Mouse (Mus musculus): ENCODE measurements around the gene Ccdc183.

Gene Ccdc183

DNA sequence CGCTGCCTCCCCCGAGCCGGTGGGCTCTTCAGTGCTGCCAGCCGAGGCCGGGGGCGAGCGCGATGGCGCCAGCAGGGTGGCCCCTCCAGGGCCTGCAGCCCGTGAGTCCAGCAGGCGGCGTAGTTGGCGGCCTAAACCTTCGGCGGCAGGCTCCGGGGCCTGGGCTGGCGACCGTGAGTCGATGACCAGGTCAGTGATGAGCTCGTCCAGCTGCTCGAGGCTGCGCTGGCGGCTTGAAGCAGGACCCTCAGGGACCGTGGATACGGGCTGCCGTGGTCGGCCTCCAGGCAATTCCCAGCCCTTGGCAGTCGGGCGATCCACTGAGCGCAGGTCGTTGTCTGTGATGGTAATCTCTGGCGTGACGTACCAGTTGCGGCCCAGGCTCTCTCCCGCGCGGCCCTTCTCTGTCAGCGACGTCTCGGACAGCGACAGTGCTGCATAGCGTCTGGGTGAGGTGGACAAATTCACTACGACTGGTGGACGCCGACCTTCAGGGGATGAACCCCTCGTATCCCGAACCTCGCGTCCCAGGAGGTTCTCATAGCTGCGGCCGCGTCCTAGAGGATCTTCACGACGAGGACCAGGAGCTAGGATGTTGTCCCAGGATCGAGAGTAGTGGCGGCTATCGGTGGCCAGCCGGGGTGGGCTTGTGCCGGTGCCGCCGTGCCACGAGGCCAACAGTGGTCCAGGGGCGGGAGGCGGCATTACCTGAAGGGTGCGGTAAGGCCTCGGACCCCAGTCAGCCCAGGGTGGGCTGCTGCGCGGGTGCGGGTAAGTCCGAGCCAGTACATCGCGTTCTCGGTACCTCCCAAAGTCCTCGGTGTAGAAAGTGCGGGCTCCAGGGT lies 39.3 kb downstream of the Ccdc183 start:
- DNase-seq (ENCODE audit: low read depth, low spot score): no peak

DNA sequence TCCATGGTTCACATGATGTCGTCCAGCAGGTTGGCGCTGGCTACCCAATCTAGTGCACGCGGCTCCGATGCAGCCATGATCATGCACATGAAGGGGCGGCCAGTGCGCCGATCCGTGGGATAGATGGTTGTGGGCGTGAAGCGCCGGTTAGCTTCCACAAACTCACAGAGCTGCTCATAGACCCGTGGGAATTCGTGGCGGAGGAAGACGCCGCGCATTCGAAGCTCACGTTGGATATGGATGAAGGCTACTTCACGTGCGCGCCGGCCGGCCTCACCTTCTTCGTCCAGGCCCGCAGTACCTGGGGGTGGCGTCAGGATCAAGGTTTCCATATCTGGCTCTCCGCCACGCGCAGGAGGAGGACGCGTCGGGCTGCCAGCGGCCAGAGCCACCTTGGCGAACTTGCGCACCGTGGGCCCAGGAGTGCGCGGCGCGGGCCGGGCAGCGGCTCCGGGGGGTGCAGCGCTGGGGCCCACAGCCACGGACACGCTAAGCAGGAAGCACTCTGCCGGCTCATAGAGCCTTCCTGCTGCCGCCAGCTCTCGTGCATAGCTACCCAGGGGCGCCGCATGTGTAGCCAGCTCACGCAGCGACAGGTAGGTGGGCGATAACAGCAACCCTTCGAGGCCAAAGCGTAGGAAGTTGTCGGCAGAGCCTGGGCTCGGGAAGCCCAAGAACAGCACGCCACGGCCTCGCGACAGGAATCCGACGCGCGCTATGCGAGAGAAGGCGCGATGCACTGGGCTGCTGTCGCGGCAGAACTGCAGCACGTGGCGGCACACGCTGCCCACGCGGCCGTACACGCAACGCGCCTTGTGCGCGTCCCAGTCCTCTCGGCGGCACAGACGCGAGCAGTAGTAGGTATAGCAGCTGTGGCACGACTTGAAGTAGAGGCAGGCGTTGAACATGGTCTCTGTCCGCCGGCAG lies 40.2 kb downstream of the Ccdc183 start:
- no peak for DNase-seq (ENCODE audit: low read depth, low spot score)

DNA sequence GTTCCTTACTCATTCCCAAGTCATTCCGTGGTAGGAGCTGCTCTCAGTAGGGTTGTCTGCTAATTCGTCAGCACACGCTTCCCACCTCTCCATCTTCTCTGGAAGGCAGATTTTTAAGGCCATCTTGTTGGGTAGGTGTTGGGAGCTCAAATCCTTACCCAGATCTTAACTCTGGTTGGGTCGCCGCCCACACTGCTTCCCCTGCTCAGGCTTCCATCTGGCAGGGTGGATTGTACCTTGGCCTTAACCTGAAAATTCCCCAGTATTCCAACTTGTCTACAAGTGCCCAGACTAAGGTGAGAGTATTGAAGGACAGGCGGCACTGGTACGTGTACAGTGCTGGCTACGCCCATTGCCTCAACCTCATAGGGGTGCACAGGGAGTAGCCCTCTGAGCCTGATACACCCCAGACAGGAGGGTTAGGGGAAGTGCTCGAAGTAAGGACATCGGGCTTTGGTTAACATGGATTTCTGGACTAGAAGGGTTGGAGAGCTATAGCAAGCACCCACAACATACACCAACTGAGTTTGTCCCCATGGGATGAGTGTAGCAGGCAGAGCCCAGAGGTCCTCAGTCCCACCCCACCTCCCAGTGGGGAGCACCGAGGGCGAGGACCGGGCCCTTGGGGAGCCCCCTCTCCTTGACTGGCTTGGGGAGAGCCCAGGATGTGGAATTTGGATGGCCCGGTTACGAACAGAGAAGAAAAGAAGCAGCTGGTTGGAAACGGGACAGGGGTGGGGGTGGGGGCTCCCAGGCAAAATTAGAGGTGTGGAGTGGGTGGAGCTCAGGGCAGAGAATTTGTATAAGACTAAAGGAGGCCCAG lies 41.2 kb downstream of the Ccdc183 start:
- peak; percentile 71 for DNase-seq (ENCODE audit: low read depth, low spot score)

DNA sequence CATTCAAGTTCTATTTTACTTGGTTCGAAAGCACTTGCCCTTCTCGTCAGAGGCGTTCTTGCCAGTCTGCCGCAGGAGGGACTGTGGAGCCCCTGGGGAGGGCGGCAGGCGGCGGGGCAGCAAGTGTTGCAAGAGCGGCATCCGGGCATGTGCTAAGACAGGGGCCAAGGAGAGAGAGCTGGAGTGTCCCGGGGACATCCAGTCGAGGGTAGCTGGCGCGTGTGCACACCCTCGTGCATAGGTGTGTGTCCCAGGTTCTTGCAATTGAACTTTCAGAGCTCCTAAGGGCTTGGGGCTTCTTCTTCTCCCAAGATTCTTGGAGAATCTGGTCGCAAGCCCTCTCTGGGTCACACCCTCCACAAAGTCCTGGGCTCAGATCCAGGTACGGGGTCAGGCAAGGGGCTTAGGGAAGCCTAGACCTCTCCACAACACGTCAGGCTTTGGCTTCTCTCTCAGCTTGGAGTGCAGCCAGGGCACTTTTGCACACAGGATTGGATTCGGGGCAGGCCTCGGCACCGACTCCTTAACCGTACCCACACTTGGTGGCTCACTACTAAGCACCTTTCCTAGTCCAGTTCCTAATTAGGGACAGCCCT lies 41.9 kb downstream of the Ccdc183 start:
- DNase-seq (ENCODE audit: low read depth, low spot score): no peak

DNA sequence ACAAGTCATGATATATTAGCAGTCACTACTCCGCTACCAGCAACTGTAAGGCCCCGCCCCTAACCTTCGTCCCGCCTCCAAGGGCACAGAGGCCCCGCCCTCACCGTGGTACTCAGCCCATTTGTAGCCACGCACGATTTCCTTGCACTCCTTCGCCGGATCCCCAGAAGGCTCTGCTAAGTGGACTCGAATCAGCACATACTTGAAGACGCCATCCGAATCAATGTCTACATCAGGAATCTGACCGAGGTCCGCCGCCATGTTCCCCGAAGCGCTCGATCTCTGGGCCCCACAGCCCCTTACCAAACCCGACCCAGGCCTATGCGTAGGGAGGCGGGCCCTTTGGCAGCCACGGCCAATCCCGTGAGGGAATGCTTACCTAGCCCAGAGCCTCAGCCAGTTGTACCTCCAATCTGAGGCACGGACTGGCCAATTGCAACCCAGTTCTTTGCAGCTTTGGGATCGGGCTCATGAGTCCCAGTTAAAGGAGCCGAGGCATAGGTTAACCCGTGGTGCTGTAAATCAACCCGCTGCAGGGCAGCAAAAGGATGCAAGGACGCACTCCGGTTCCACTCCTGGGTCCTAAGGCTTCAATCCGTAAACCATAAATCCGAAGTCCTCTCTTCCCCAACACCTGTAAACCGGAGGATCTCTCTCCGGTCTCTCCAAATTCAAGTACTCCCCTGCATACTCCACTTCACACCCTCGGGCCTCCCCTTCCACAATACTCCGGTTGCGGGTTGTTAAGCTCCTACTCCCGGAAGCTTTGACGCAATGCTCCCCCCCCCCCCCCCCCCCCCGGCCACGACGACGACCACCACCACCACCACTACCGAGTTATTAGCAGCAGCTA lies 42.7 kb downstream of the Ccdc183 start, which contains the start of the genes Mamdc4 and Phpt1:
Gene Mamdc4, minus strand, starts transcription at position 267 of the 853 bp plus-strand sequence.
Gene Phpt1, minus strand, starts transcription at position 646 of the 853 bp plus-strand sequence.
- peak; percentile 98 for DNase-seq (ENCODE audit: low read depth, low spot score)

DNA sequence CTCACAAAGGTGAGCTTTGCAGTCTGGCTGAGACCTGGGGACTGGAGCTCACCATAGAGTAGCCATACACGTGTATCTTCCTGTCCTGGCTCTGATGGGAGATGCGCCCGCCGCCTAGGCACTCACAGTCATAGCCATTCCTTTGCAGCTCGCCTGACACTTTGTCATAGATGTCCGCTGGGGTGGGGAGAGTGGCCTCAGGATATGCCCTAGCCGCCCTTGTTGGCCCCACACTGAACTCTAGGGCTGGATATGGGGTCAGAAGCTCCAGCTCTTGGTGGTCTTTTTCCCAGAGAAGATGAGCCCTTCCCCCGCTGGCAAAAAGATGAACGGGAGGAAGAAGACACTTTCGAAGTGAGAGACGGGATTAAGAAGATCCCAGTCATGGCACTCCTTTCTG lies 43.3 kb downstream of the Ccdc183 start:
- no peak for DNase-seq (ENCODE audit: low read depth, low spot score)

DNA sequence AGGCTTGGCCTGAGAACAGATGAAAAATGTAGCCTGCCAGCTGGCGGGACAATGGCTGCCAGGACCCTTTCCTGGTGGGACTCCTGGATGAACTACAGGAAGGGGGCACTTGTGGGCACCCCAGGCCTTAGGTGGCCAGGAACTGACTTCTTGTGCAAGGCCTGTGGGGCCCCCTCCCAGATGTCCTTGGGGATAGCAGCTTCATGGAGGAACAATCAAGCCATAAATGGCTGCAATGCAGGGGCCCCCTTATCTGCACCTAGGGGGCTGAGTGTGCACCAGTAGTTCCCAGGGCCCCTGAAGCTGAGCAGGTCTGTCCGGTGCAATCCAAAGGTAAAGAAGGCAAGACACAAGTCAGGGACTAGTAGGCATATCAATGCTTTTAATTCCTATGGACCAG lies 44.4 kb downstream of the Ccdc183 start:
- no peak for DNase-seq (ENCODE audit: low read depth, low spot score)

DNA sequence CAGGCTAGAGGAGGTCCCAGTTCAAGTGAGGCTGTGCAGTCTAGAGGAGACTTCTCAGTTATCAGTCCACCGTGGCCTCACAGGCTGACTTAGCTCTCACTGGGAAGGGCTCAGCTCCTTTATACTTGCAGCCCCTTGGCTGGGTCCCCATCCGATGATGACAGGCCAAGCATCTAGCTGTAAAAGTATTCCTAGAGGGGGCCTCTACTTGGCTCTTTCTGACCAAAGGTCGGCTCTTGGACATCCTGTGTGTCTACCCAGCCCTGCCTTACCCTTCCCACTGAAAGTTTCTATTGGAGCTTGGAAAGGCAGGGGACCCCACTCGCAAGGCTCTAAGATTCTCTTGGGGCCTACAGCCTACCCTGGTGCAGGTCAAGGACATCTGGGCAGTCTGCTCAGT lies 46.3 kb downstream of the Ccdc183 start:
- DNase-seq (ENCODE audit: low read depth, low spot score): no peak

DNA sequence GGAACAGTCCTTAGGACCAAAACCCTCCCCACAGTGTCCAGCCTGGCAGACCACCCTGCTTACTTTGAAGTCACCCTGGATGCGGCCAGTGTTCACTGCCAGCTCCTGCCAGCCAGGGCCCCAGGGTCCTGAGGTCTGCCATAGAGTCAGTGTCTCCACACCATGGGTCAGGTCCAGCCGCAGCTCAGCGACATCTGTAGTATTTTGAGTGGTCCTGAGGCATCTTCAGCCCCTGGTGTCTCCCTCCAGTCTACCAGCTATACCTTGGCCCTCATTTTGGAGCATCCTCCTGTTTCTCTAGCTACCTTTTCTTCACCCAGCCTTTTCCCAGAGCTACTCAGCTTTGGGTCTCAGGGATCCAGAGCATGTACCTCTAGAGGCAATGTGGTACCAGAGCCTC lies 48.2 kb downstream of the Ccdc183 start:
- no peak for DNase-seq (ENCODE audit: low read depth, low spot score)

DNA sequence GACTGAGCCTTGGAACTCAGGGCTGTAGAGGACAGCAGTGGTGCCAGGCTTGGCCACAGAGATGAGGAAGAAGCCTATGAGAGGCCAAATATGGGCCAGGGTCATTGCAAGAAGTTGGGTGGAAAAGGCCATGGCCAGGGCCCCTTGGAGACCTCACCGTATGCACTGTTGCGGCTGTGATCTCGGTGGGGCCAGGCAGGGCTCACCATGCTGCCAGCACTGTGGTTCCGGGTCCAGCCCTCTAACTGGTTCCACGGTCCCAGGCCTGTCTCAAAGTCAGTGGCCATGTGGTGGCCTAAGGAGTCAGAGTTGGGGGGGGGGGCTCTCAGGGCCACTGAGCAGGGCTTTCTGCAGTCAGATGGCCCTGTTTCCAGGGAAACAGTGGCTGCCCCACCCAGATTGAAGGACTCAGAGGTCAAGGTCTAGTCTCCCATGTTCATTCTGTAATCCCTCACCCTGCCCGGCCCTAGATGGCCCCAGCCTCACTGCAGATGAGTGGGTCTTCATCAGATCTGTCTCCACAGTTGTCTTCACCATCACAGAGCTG lies 48.9 kb downstream of the Ccdc183 start:
- no peak for DNase-seq (ENCODE audit: low read depth, low spot score)

DNA sequence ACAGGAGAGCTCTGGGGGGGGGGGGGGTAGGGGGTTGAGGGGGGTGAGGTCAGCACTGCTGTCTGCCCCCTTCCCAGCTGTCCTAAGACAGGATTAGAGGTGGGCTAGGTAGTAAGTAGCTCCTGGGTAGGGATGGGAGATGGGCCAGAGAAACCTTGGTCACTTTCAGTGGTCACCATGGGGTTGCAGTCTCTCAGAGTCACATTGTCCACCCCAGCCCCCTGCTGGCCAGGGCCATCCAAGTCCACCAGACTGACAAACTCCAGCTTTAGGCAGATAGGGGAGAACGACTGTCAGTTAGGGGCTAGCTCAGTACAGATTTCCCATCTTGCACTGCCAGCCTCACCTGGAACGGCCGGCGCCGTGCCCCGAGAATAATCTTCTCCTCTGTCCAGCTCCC lies 50.9 kb downstream of the Ccdc183 start:
- no peak for DNase-seq (ENCODE audit: low read depth, low spot score)

DNA sequence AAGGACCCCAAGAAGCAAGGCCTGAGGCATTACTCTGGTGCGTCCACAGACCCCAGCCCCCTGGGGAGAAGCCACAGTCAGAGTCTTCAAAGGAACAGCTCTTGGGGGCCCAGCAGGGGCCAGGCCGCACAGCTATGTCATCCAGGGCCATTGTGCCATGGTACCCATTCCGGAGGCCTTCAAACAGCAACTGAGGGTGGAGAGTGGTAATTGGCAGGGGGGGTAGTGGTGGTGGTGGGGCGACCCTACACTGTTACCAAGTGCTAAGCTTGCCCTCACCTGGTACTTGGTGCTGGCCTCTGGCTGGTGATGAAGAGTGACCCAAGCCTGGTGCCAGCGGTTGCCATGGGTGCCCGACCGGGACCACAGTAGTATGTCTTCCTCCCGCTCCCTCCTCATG lies 51.7 kb downstream of the Ccdc183 start:
- DNase-seq (ENCODE audit: low read depth, low spot score): no peak

DNA sequence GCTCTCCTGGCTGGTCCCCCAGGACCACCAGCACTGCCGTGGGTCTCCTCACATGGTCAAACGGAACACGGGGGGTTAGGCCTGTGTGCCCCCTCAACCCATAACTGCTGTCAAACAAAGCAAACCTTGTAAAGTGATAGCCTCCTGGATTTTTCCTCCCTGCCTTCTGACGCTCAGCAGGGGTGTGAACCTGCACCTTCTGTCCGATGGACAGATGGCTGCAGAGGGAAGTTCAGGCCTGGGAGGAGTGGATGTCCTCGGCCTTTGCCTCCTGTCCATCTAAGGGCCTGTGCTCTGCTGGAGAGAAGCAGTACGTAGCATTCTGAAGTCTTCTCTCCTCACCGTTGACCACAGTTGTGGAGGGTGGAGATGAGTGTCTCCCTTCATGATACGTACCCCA lies 55.5 kb downstream of the Ccdc183 start:
- no peak for DNase-seq (ENCODE audit: low read depth, low spot score)

DNA sequence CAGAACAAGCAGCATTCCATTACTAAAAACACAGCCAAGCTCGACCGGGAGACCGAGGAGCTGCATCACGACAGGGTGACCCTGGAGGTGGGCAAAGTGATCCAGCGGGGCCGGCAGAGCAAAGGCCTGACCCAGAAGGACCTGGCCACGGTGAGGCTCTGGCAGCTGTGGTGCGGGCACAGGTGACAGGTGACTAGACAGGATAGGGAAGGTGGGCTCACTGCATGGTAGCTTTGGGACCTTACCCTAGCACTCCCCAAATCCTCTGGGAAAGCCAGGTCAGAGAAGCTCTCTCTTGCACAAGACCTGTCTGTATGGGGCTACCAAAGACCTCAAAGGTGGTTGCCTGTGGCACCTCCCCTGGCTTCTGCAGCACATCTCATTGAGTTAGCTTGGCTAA lies 56.9 kb downstream of the Ccdc183 start:
- DNase-seq (ENCODE audit: low read depth, low spot score): no peak

DNA sequence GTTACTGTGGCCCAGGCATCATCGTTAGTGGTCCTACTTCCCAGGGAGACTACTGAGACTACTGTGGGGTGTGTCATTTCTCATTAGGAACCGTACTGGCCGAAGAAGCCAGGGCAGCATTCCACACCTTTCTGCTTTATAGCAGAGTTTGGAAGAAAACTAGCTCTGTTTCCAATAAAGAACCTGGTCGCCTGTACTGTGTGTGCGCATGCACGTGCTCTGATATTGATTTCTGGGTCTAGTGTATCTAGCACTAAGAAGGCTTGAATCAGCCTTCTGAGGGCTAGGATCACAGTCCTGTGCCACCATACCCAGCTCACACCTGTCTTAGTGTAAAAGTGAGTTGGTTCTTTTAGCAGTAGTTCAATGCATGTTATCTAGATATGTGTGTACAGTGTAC lies 58.7 kb downstream of the Ccdc183 start:
- no peak for DNase-seq (ENCODE audit: low read depth, low spot score)

Data from telencephalon, adult 2 months (tissue).